Mouse (Mus musculus) MEL (cell line): Measurements from ENCODE around the gene Arl6ip5.

ENCODE experiments used
- CTCF ChIP-seq, 3 experiments: IDR thresholded peaks in 2 of 3; conservative IDR thresholded peaks in 1 of 3; 2 replicates each; pipeline ENCODE4 v1.5.1; 2011 to 2012; ENCODE audit warnings: low read length in 3 of 3, low read depth in 2 of 3, mild to moderate bottlenecking in 2 of 3, improper control_type of control experiment in 1 of 3, inconsistent platforms in 1 of 3, mixed read lengths in 1 of 3, moderate library complexity in 1 of 3; ENCODE audit not compliant: control insufficient read depth in 1 of 3, insufficient read depth in 1 of 3, poor library complexity in 1 of 3, severe bottlenecking in 1 of 3
- GABPA ChIP-seq: IDR thresholded peaks from 2 replicates; pipeline ENCODE4 v1.6.1; 2012; ENCODE audit warnings: low read depth, mild to moderate bottlenecking, inconsistent platforms, low read length, improper control_type of control experiment, moderate library complexity
- HCFC1 ChIP-seq: IDR thresholded peaks from 2 replicates; pipeline ENCODE4 v1.6.1; 2012; ENCODE audit warnings: low read depth, mild to moderate bottlenecking, inconsistent platforms, low read length, improper control_type of control experiment, moderate library complexity
- KAT2A ChIP-seq: conservative IDR thresholded peaks from 2 replicates; pipeline ENCODE4 v1.6.1; 2012; ENCODE audit warnings: low read depth, low read length, improper control_type of control experiment, inconsistent platforms
- NELFE ChIP-seq: IDR thresholded peaks from 2 replicates; pipeline ENCODE4 v1.6.1; 2011; ENCODE audit warnings: low read depth, low read length, improper control_type of control experiment
- POLR2AphosphoS2 ChIP-seq: IDR thresholded peaks from 2 replicates; pipeline ENCODE4 v1.6.1; 2011; ENCODE audit warnings: low read length, improper control_type of control experiment
- POLR2AphosphoS5 ChIP-seq: IDR thresholded peaks from 2 replicates; pipeline ENCODE4 v1.6.1; 2012; ENCODE audit warnings: low read depth, borderline replicate concordance, mild to moderate bottlenecking, inconsistent platforms, low read length, moderate library complexity, mixed read lengths
- SIN3A ChIP-seq: IDR thresholded peaks from 2 replicates; pipeline ENCODE4 v1.6.1; 2012; ENCODE audit warnings: low read length, improper control_type of control experiment, inconsistent platforms
- SMC3 ChIP-seq: IDR thresholded peaks from 2 replicates; pipeline ENCODE4 v1.6.1; 2011; ENCODE audit warnings: low read depth, low read length, improper control_type of control experiment
- USF1 ChIP-seq: IDR thresholded peaks from 2 replicates; pipeline ENCODE4 v1.6.1; 2014; ENCODE audit warnings: low read depth, mild to moderate bottlenecking, inconsistent platforms, low read length, improper control_type of control experiment, moderate library complexity
- USF2 ChIP-seq, 2 experiments: IDR thresholded peaks; 2 replicates each; pipeline ENCODE4 v1.6.1; 2011 to 2012; ENCODE audit warnings: improper control_type of control experiment in 2 of 2, low read length in 2 of 2, borderline replicate concordance in 1 of 2, inconsistent platforms in 1 of 2, low read depth in 1 of 2, mild to moderate bottlenecking in 1 of 2; ENCODE audit not compliant: insufficient read depth in 1 of 2
- ZC3H11A ChIP-seq: IDR thresholded peaks from 2 replicates; pipeline ENCODE4 v1.6.1; 2012; ENCODE audit warnings: low read depth, mild to moderate bottlenecking, inconsistent platforms, low read length, improper control_type of control experiment

DNA sequence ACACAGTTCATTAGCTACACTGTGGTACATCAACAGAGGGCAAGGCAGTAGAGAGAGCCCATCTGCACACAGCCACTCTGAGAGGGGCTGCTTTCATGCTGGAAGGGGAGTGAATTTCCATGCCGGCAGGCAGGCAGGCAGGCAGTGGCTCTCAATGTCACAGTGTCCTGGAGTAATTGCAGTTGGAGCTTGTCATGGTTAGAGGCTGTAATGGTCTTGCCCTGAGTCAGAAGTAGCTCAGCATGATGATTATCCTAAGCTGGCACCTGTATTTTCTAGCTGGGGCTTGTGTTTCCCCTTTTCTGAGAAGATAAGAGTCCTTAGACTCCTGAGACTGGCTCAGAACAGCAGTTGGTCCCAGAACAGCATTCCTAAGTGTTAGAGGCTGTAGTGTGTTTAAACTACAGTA, 15.6 kb downstream of the Arl6ip5 start:
- TF ChIP-seq SMC3, result no peak
- no peak for TF ChIP-seq CTCF (IDR thresholded peaks at IDR 0.05 in 2 of 3, conservative IDR thresholded peaks at IDR 0.05 in 1 of 3; ENCODE audit: control insufficient read depth in 1 of 3, insufficient read depth in 1 of 3, low read depth in 2 of 3, low read length in 3 of 3, poor library complexity in 1 of 3, severe bottlenecking in 1 of 3)
- TF ChIP-seq POLR2AphosphoS2, result no peak
- TF ChIP-seq USF2 (IDR thresholded peaks at IDR 0.05; ENCODE audit: borderline replicate concordance in 1 of 2, insufficient read depth in 1 of 2, low read depth in 1 of 2, low read length in 2 of 2), result no peak
- no peak for TF ChIP-seq POLR2AphosphoS5
- no peak for TF ChIP-seq SIN3A
- TF ChIP-seq GABPA, result no peak
- no peak for TF ChIP-seq NELFE
- TF ChIP-seq HCFC1, result no peak
- no peak for TF ChIP-seq USF1
- TF ChIP-seq KAT2A, result no peak
- TF ChIP-seq ZC3H11A, result no peak
